Mouse (Mus musculus) olfactory bulb, adult 2 months (tissue): Measurements from ENCODE around the gene Smarca2.

Source experiments
- CTCF ChIP-seq: fragments of 200-500 bp; IDR thresholded peaks from 2 replicates; pipeline ENCODE4 v1.5.1; 2012; ENCODE audit warnings: low read depth, mild to moderate bottlenecking, low read length, moderate library complexity; ENCODE audit not compliant: insufficient read depth
- POLR2A ChIP-seq: fragments of 200-500 bp; IDR thresholded peaks from 2 replicates; pipeline ENCODE4 v1.6.1; 2012; ENCODE audit warnings: mild to moderate bottlenecking, low read depth, low read length, moderate library complexity; ENCODE audit not compliant: insufficient read depth

DNA sequence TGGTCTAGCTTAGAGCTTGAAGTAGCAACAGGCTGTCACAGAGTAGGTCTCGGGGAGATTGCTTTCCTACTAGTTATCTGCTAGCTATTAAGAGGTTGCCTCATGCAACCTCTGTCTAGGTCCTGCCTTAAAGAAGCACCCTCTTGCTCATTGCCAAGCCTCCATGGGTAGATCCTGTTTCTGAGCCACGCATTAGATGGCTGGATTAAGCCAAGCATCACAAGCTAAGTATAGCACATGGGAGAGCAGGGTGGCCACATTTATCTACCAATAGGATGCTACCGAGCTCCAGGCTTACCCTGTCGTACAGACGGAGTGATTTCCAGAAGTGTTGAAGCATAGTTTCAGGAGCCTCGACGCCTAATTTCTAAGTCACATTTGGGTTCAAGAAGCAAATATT is 114.3 kb downstream of the Smarca2 start:
- TF ChIP-seq CTCF = no peak
- TF ChIP-seq POLR2A = no peak
